9 mouse cellular contexts compared by ENCODE assay signal in the genomic region with DNA sequence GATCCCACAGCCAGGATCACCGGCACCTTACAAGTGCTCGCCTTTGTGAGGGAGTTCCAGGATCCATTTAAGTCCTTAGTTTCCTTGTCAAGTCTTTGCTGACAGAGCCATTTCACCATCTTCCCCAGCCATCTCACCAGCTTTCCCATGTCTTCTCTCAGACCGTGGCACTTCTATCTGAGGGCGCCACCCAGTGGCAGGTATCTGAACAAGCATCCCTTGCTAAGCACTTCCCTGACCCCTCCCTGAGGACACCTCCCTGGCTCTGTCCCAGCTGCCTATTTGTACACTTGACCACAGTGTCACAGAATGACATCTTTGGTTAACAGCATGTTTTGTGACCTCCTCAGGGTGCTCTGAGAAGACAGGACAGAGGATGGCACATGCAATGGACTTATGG. TPM values are rescaled to one million over a fixed set of nuclear protein-coding genes. Genes with fewer than 3 reads are reported as not detected.
DNase-seq lines count a peak whose midpoint lies in the region; ATAC-seq and TF ChIP-seq lines count a peak whose summit lies in the region.
"Had no signal": no experiment of that assay in that cellular context is flagged by ENCODE, and none has a peak within 500 bp of the region (broad histone marks: within the 10 kb centered on the region; RNA-seq: fewer than 3 reads in every experiment).

No protein-coding gene starts in this region.

- no peaks in the 10 kb centered on the region for H3K9me3 ChIP-seq in liver, embryonic 14.5 days (ENCODE audit: control insufficient read depth, low read length)
- H3K9me3 ChIP-seq: neural tube, embryonic 12.5 days had no signal

- H3K27me3 ChIP-seq in spleen, adult 2 months (ENCODE audit: control insufficient read depth, insufficient read depth, low read length), result no peaks in the 10 kb centered on the region
- no peaks in the 10 kb centered on the region; the same call in 1 of the 2 replicates for H3K27me3 ChIP-seq in liver, embryonic 14.5 days (ENCODE audit: control insufficient read depth, insufficient read depth, low read length)
- H3K27me3 ChIP-seq: neural tube, embryonic 12.5 days had no signal

- H3K9ac ChIP-seq in liver, embryonic 14.5 days (replicated peaks), result no peak overlapping the region
- H3K9ac ChIP-seq: neural tube, embryonic 12.5 days had no signal

- no peak for TF ChIP-seq POLR2A in spleen, adult 2 months (IDR thresholded peaks at IDR 0.05; ENCODE audit: low read depth, low read length)
- TF ChIP-seq POLR2A in cortical plate, adult 2 months (IDR thresholded peaks at IDR 0.05; ENCODE audit: extremely low read depth, insufficient read depth, low read length), result no peak

- no peak overlapping the region for H3K4me2 ChIP-seq in liver, embryonic 14.5 days (ENCODE audit: low read depth)
- H3K4me2 ChIP-seq: neural tube, embryonic 12.5 days had no signal

- no peak overlapping the region for H3K27ac ChIP-seq in spleen, adult 2 months (ENCODE audit: insufficient read depth, low read length)
- H3K27ac ChIP-seq in cortical plate, adult 2 months (ENCODE audit: insufficient read depth, low read length), result no peak overlapping the region
- no peak overlapping the region for H3K27ac ChIP-seq in liver, embryonic 14.5 days
- H3K27ac ChIP-seq: neural tube, embryonic 12.5 days had no signal

- 37% methylated on average over 4 of the region's 4 CpGs for WGBS in spleen, adult 2 months
- WGBS in liver, embryonic 14.5 days (ENCODE audit: insufficient replicate concordance), result 13% methylated on average over 4 of the region's 4 CpGs

- H3K4me1 ChIP-seq in spleen, adult 2 months (ENCODE audit: control insufficient read depth, insufficient read depth, insufficient read length), result no peaks in the 10 kb centered on the region
- peaks cover 8% of the 10 kb centered on the region; the same call in 1 of the 2 replicates for H3K4me1 ChIP-seq in cortical plate, adult 2 months (ENCODE audit: control insufficient read depth, insufficient read depth, low read length)
- no peaks in the 10 kb centered on the region for H3K4me1 ChIP-seq in liver, embryonic 14.5 days (replicated peaks; ENCODE audit: control insufficient read depth in 2 of 2, insufficient read depth in 2 of 2, low read length in 1 of 2)
- H3K4me1 ChIP-seq: neural tube, embryonic 12.5 days had no signal

- intact Hi-C loops in heart, postnatal 25 days (cut with DNase I), result no loop called here

- H3K36me3 ChIP-seq in spleen, adult 2 months (ENCODE audit: control insufficient read depth, insufficient read depth, low read length), result no peaks in the 10 kb centered on the region
- no peaks in the 10 kb centered on the region for H3K36me3 ChIP-seq in liver, embryonic 14.5 days (replicated peaks; ENCODE audit: control insufficient read depth, insufficient read depth, low read depth)
- H3K36me3 ChIP-seq: neural tube, embryonic 12.5 days had no signal

- TF ChIP-seq EP300 in liver, embryonic 14.5 days (IDR thresholded peaks at IDR 0.05; ENCODE audit: low read depth), result no peak

- ATAC-seq in CD4-positive, CD25-positive, alpha-beta regulatory T cell, adult 4 months, result no peak
- no peak for ATAC-seq in liver, embryonic 14.5 days (ENCODE audit: insufficient read depth)

- no peak overlapping the region for H3K4me3 ChIP-seq in spleen, adult 2 months (ENCODE audit: extremely low read depth, insufficient read depth, insufficient read length)
- no peak overlapping the region for H3K4me3 ChIP-seq in cortical plate, adult 2 months (ENCODE audit: insufficient read depth, low read length)
- H3K4me3 ChIP-seq in liver, embryonic 14.5 days (ENCODE audit: insufficient read depth in 1 of 2, low read depth in 2 of 2, low read length in 2 of 2), result no peak overlapping the region
- H3K4me3 ChIP-seq: neural tube, embryonic 12.5 days had no signal

- peak; percentile 31; the same call in 1 of the 2 replicates for TF ChIP-seq CTCF in spleen, adult 2 months (IDR thresholded peaks at IDR 0.05; ENCODE audit: extremely low read depth, insufficient read depth, insufficient read length, insufficient replicate concordance)
- peak; percentile 78 for TF ChIP-seq CTCF in cortical plate, adult 2 months (IDR thresholded peaks at IDR 0.05; ENCODE audit: extremely low read depth, insufficient read depth, low read length)
- TF ChIP-seq CTCF in liver, embryonic 14.5 days (IDR thresholded peaks at IDR 0.05; ENCODE audit: low read depth), result peak; percentile 82

- DNase-seq in CD4-positive, CD25-positive, alpha-beta regulatory T cell, adult 2 months (ENCODE audit: low read depth, low spot score), result peak; percentile 74
- peak in 1 of 2 experiments; percentile 30 for DNase-seq in spleen, adult 2 months (ENCODE audit: low read depth in 1 of 2, low spot score in 2 of 2)
- DNase-seq in spleen, adult 12 weeks (ENCODE audit: low spot score), result no peak
- peak; percentile 16 for DNase-seq in heart, postnatal 25 days (ENCODE audit: low spot score)
- DNase-seq in liver, embryonic 14.5 days (ENCODE audit: low read depth in 3 of 3, low spot score in 3 of 3), result peak in 1 of 3 experiments; percentile 16
- DNase-seq in right cerebral cortex, postnatal 25 days, result peak; percentile 66

RNA-seq across cellular contexts. Expression of gene Ntng2, which starts 15.2 kb away (rescaled TPM):
- 1 to 10 TPM; 2.4 to 3.1 TPM for polyA plus RNA-seq in CD4-positive, CD25-positive, alpha-beta regulatory T cell, adult 4 months (2017; shearing (Covaris generic))
- polyA plus RNA-seq in spleen, adult 2 months (2012; rRNA removed), result 40.6 and 51.0 TPM in 2 replicates
- polyA plus RNA-seq in cortical plate, adult 2 months (2012; rRNA removed), result 51.7 and 54.1 TPM in 2 replicates
- 1 to 10 TPM; 4.6 to 5.8 TPM for total RNA-seq in heart, postnatal 25 days (2021)
- 0.22 and 0.35 TPM in 2 replicates for polyA plus RNA-seq in liver, embryonic 14.5 days (2012; rRNA removed)
- polyA plus RNA-seq in liver, embryonic 14.5 days (2014; fragmentation: Nextera tagmentation; extraction: Ambion mirVana), result 0.34 TPM in 1 of 2 replicates, not detected in the other

Comparison
In these comparisons a context has a peak if more than half of its experiments do, and no peak if none do; other contexts are left out.
1. CTCF ChIP-seq: peak in every context shown above with its lines; median percentile 82 in liver, embryonic 14.5 days; 78 in cortical plate, adult 2 months; 31 in spleen, adult 2 months.
2. RNA of gene Ntng2, which starts 15.2 kb away (polyA plus RNA-seq): 51.7 to 54.1 TPM in cortical plate, adult 2 months and 40.6 to 51.0 TPM in spleen, adult 2 months; 2.4 to 3.1 TPM in CD4-positive, CD25-positive, alpha-beta regulatory T cell, adult 4 months and 0.22 to 0.35 TPM in liver, embryonic 14.5 days; every median in the first group is over 10 times any median in the second.